Mouse (Mus musculus) CD8-positive naive resting alpha-beta T cell, adult 2 months (primary cell): ENCODE data around the gene Zfp385b.

Experiments used
- DNase-seq, 2 experiments: peaks; one replicate each; pipeline ENCODE4 v3.0.0; 2022; ENCODE audit warnings: low read depth in 2 of 2, low spot score in 2 of 2

The Zfp385b gene

GRCm38 (mm10) chr2:77526301-77526700 is 293.1 kb downstream of the Zfp385b start:
- DNase-seq = no peak

GRCm38 (mm10) chr2:77522223-77522622 is 297.2 kb downstream of the Zfp385b start:
- no peak for DNase-seq

GRCm38 (mm10) chr2:77519341-77519740 is 300.1 kb downstream of the Zfp385b start:
- DNase-seq = no peak

GRCm38 (mm10) chr2:77518693-77519092 is 300.7 kb downstream of the Zfp385b start:
- DNase-seq = no peak

GRCm38 (mm10) chr2:77516606-77517005 is 302.8 kb downstream of the Zfp385b start:
- DNase-seq = no peak

DNA sequence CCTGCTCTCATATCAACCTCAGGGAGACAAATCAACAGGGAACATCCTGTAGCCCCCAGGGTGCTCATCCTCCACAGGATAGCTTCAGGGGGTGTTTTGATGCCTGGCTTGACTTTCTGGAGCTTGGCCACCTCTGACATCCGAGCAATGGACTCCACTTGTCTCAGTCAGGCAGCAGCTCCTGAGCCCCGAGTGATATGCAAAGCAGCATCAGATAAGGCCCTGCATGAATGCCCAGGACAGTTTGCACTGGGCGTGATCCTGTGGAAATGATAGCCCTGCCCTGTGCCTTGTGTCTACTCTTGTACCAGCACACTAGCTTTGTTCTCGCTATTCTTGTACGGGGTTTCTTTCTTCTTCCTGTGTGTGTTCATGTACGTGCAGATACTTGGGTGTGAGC is 303.8 kb downstream of the Zfp385b start:
- DNase-seq = no peak

DNA sequence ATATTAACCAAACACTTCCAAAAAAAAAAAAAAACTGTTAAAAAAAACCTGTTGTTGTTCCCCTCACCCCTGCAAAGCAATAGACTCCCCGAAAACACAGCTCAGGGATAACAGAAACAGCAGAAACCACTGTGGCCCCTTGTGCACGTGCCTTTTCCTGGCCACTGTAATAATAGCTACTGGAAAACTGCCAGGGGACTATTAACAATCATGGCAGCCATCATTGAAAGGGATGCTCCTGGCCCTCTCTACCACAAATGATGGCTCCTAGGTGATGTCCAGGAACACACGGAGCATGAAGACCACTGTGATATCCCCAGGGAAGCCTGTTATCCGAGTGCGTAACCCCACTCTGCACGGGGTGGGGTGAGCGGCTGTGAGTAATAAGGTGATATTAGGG is 304.4 kb downstream of the Zfp385b start:
- DNase-seq = no peak

DNA sequence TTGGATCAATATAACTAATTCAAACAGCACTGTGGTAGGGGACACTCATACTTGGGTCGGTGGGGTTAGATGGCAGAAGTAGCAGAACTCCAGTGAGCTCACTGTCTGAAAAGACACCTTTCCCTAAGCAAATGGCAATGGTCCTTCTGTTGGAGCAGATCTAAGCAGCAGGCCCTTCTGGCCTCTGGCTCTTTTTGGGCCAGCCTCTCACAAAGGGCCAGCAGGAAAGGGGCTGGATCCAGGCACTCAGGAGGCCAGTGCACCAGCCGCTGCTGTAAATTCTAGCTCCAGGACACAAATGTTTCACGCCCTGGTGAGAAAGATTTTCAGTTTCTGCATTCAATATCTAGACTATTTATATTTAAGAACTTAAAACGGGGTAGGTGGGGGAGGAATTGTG is 305.0 kb downstream of the Zfp385b start:
- DNase-seq = no peak

DNA sequence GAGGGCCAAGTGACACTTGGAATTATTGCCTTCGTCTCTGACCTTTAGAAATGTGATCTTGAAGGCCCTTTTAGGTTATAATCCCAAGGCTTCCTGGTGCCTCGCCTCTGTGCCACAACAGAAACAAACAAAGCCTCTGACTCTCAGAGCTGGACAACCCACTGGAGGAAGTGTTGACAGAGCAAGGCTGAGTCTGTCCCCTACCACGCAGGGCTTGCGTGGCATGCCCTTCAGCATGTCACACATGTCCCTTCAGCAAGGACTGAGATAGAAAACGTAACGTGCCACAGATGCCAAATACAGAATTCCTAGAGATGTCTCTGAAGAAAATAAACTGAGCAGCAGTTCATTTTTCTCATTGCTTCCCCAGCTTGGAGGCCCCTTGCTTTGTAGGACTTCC is 310.7 kb downstream of the Zfp385b start:
- DNase-seq = no peak

GRCm38 (mm10) chr2:77506308-77506707 is 313.1 kb downstream of the Zfp385b start:
- DNase-seq = no peak

DNA sequence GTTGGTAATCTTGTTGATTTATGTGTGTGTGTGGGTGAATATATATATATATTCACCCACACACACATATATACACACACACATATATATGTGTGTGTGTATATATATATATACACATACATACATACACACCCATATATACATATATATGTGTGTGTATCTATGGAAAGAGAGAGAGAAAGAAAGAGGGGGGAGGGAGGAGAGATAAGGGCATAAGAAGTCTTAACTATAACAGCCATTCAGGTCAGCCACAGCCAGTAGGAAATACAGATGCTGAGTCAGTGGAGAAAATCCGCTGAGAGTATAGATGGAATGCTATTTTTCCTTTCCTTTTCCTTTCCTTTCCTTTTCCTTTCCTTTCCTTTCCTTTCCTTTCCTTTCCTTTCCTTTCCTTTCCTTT is 313.8 kb downstream of the Zfp385b start:
- no peak for DNase-seq

- no peak for DNase-seq
Observed at GRCm38 (mm10) chr2:77503674-77504351, 315.6 kb downstream of the Zfp385b start.

DNA sequence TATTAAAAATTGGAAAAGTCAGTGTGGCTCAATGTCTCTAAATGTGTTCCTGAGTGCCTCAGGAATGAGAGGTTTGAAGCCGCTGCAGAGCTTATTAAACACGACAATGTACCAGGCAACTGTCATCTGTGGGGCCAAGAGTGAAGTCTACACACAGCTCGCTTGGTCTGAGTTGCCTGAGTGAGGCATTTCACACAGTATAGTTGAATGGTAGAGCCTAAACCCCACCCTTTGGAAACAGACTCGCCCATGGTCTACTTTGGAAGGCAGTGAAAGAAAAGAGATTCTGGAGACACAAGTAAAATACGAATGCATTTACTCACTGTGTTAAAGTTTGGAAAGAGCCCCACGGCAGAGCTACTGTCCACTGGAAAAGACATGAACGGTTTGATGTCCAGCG is 316.2 kb downstream of the Zfp385b start:
- DNase-seq = no peak

GRCm38 (mm10) chr2:77502458-77502857 is 317.0 kb downstream of the Zfp385b start:
- DNase-seq = no peak

DNA sequence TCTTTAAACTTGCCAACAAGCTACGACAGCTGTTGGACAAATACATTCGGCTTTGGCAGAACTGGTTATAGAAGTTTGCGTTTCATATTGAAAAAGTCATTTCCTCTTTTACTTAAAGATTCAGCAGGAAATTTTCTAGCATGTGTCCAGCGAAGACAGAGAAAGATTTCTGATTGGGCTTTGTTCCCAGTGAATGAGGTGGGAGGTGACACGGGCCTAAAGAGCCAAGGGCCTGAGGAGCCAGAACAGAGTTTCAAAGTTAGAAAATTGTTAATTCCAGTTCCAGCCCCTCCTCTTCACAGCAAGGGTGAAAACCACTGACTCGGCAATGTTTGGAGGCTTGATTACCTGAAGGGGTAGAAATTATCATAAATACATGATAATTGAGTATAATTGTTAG is 319.0 kb downstream of the Zfp385b start:
- no peak for DNase-seq

DNA sequence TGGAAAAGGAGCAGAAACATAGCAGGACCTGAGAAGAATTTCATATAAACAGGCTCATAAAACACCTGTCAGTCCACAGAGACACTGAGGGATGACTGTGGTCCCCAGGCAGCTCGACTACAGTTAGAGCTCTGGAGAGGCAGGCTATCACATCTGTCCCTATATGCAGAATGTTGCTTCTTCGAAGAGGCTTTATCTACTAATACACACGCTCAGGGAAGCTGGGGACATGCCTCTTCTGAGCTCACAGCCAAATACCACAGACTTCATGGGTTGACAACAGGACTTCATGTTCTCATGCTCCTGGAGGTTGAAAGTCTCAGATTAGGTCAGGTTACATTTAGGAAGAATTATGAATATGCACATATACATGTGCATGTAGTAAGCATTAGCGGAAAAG is 321.1 kb downstream of the Zfp385b start:
- DNase-seq = no peak

DNA sequence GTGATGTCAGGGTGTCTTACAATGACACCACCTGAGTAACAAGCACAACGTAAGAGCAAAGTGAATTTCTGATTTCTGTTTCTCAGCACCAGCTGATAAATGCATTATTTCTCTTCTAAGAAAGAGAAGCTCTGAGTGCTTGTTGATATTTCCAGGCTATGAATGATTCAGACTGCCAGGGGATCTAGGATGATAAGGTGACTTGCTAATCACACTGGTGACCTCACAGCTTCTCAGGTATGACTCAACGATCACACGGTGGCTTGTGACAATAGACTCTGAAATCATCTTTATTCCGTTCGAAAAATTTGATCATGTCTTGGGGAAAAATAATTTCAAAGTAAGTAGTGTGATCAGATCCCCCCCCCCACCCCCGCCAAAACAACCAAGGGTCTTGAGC is 321.5 kb downstream of the Zfp385b start:
- no peak for DNase-seq

GRCm38 (mm10) chr2:77496071-77496470 is 323.4 kb downstream of the Zfp385b start:
- no peak for DNase-seq

DNA sequence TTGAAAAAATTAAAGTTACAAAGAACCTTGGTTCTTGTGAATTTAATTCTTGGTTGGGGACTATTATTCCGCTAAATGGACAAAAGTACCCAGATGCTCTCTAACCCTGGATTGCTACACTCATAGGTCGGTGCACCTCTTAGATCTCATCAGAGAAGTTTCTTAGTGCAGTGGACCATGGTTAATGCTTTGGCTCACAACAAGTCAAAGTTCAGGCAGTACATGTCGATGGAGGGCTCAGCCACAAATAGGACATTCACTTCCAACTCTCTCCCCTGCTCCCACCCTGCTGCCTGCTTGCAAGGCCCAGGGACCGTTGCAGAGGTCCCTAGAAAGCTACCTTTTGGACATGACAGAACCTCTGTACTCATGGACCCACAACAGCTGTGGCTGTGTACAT is 324.1 kb downstream of the Zfp385b start:
- DNase-seq = no peak

- no peak for DNase-seq
Observed at GRCm38 (mm10) chr2:77493695-77494094, 325.7 kb downstream of the Zfp385b start.

- DNase-seq = no peak
Observed at GRCm38 (mm10) chr2:77487151-77487550, 332.3 kb downstream of the Zfp385b start.

DNA sequence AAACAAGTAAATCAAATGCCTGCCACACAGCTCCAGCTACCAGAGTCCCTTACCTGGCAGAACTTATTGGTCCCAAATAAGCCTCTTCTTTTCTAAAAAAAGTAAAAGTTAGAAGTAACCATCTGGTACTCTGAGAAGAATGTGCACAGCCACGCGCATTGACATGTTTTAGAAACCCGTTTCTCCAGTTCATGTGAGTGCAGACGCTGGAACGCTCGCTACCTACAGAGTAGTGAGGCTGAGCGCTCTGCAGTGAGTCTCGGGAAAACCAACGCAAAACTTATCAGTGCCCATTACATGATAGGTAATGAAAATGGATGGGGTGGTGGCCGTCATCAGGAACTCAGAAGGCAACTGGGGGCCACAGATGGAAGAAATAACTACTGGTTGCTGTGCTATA is 338.2 kb downstream of the Zfp385b start:
- DNase-seq = no peak

DNA sequence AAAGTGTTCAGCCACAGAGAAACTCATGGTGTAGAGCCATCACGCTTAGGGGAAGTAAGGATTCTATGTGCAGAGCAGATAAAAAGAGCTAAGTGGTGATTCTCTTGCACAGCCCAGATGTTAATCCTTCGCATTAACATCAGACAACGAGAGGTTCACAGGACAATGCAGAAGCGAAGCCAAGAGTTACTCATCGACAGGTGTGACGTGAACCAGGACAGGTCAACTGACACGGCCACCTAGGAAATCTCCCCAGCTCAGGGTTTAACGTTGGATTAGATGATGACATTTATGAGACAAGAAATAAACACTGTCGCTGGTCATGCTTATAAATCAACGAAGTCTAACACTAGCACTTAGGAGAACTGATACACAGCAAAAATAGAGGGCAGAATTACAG is 341.9 kb downstream of the Zfp385b start:
- DNase-seq = no peak

- no peak for DNase-seq
Observed at GRCm38 (mm10) chr2:77476444-77476843, 343.0 kb downstream of the Zfp385b start.
